Mouse (Mus musculus) myocyte (in vitro differentiated cells): Measurements from ENCODE around the gene Olfr1377. TPM values are rescaled to one million over a fixed set of nuclear protein-coding genes. Genes with fewer than 3 reads are reported as not detected.

Experiments used
- H3K27me3 ChIP-seq: one replicate; pipeline ENCODE4 v1.6.1; 2011; ENCODE audit not compliant: control insufficient read depth, insufficient read depth, insufficient read length
- H3K36me3 ChIP-seq: one replicate; pipeline ENCODE4 v1.6.1; 2011; ENCODE audit not compliant: control insufficient read depth, insufficient read depth
- H3K4me2 ChIP-seq: one replicate; pipeline ENCODE4 v1.6.1; 2011; ENCODE audit warnings: low read depth, control low read depth
- H3K4me3 ChIP-seq: one replicate; pipeline ENCODE4 v1.5.1; 2011; ENCODE audit warnings: mild to moderate bottlenecking, control low read depth, moderate library complexity
- H3K79me2 ChIP-seq: one replicate; pipeline ENCODE4 v1.6.1; 2011; ENCODE audit not compliant: control insufficient read depth, insufficient read depth
- H3ac ChIP-seq: one replicate; pipeline ENCODE4 v1.6.1; 2011; ENCODE audit not compliant: control insufficient read depth, insufficient read length
- CEBPB ChIP-seq: IDR thresholded peaks from 2 replicates; pipeline ENCODE4 v1.6.1; 2011; ENCODE audit warnings: mild to moderate bottlenecking, moderate library complexity; ENCODE audit not compliant: poor library complexity, insufficient read depth, severe bottlenecking
- E2F4 ChIP-seq: IDR thresholded peaks from one replicate; pipeline ENCODE4 v1.6.1; 2011; ENCODE audit warnings: mild to moderate bottlenecking, control low read depth, moderate library complexity; ENCODE audit not compliant: insufficient read depth
- MAX ChIP-seq: IDR thresholded peaks from one replicate; pipeline ENCODE4 v1.6.1; 2011; ENCODE audit warnings: low read depth, mild to moderate bottlenecking, control low read depth
- MYOD1 ChIP-seq, 3 experiments: IDR thresholded peaks; one replicate each; pipeline ENCODE4 v1.6.1; 2011; ENCODE audit warnings: control low read depth in 2 of 3, low read depth in 2 of 3, mild to moderate bottlenecking in 2 of 3, moderate library complexity in 1 of 3; ENCODE audit not compliant: insufficient read length in 2 of 3, control insufficient read depth in 1 of 3
- MYOG ChIP-seq, 3 experiments: IDR thresholded peaks; one replicate each; pipeline ENCODE4 v1.6.1; 2011; ENCODE audit warnings: control low read depth in 2 of 3, low read depth in 2 of 3, mild to moderate bottlenecking in 2 of 3; ENCODE audit not compliant: insufficient read length in 2 of 3, control insufficient read depth in 1 of 3, insufficient read depth in 1 of 3
- POLR2A ChIP-seq: IDR thresholded peaks from one replicate; pipeline ENCODE4 v1.6.1; 2011; ENCODE audit warnings: low read depth, mild to moderate bottlenecking, control low read depth, moderate library complexity; ENCODE audit not compliant: insufficient read length
- POLR2AphosphoS2 ChIP-seq: IDR thresholded peaks from one replicate; pipeline ENCODE4 v1.6.1; 2011; ENCODE audit warnings: low read depth, control low read depth; ENCODE audit not compliant: insufficient read length
- REST ChIP-seq: IDR thresholded peaks from one replicate; pipeline ENCODE4 v1.6.1; 2011; ENCODE audit warnings: mild to moderate bottlenecking, control low read depth, moderate library complexity; ENCODE audit not compliant: insufficient read depth, insufficient read length
- SRF ChIP-seq: IDR thresholded peaks from one replicate; pipeline ENCODE4 v1.6.1; 2011; ENCODE audit warnings: low read depth; ENCODE audit not compliant: control insufficient read depth, insufficient read length
- TCF12 ChIP-seq: IDR thresholded peaks from one replicate; pipeline ENCODE4 v1.6.1; 2011; ENCODE audit warnings: mild to moderate bottlenecking, control low read depth; ENCODE audit not compliant: poor library complexity, insufficient read depth, severe bottlenecking
- TCF3 ChIP-seq: IDR thresholded peaks from one replicate; pipeline ENCODE4 v1.6.1; 2011; ENCODE audit warnings: low read depth, control low read depth; ENCODE audit not compliant: insufficient read length
- USF1 ChIP-seq: IDR thresholded peaks from one replicate; pipeline ENCODE4 v1.6.1; 2011; ENCODE audit warnings: low read depth, mild to moderate bottlenecking, control low read depth, moderate library complexity
- polyA plus RNA-seq: library from polyadenylated mRNA; unstranded; fragments of >200 nt; fragmentation: generic; extraction: Trizol; gene quantifications from one replicate; pipeline ENCODE4 v1.2.1, GENCODE M21; 2012; ENCODE audit warnings: missing spikeins

The Olfr1377 gene
- polyA plus RNA-seq, 1 experiment: not detected

GRCm38 (mm10) chr11:50966230-50966629 is 15.5 kb upstream of the Olfr1377 start, which contains the start of gene Olfr1378:
Gene Olfr1378, plus strand, starts transcription at chr11:50966530.
- H3ac ChIP-seq: no peak within 1 kb of the TSS
- no peak within 1 kb of the TSS for H3K4me3 ChIP-seq
- H3K4me2 ChIP-seq: no peak within 1 kb of the TSS
- TF ChIP-seq MYOG (IDR thresholded peaks at IDR 0.05; ENCODE audit: control insufficient read depth in 1 of 3, insufficient read depth in 1 of 3, insufficient read length in 2 of 3, low read depth in 2 of 3): no peak
- TF ChIP-seq MYOD1 (IDR thresholded peaks at IDR 0.05; ENCODE audit: control insufficient read depth in 1 of 3, insufficient read length in 2 of 3, low read depth in 2 of 3): no peak
- TF ChIP-seq E2F4: no peak
- TF ChIP-seq TCF12: no peak
- no peak for TF ChIP-seq POLR2A
- no peak for TF ChIP-seq REST
- TF ChIP-seq CEBPB: no peak
- TF ChIP-seq POLR2AphosphoS2: no peak
- no peak for TF ChIP-seq SRF
- no peak for TF ChIP-seq MAX
- TF ChIP-seq USF1: no peak
- TF ChIP-seq TCF3: no peak
- peaks cover 15% of the 10 kb centered on the region for H3K27me3 ChIP-seq
- H3K79me2 ChIP-seq: no peaks in the 10 kb centered on the region
- no peaks in the 10 kb centered on the region for H3K36me3 ChIP-seq

- no peak overlapping the region for H3ac ChIP-seq
- H3K4me3 ChIP-seq: no peak overlapping the region
- peaks cover 9% of the 10 kb centered on the region for H3K27me3 ChIP-seq
Measured at GRCm38 (mm10) chr11:50977216-50977615, 4.6 kb upstream of the Olfr1377 start.

GRCm38 (mm10) chr11:51003296-51003695 is 21.5 kb downstream of the Olfr1377 start, which contains the start of gene Olfr51:
Gene Olfr51, plus strand, starts transcription at chr11:51003596.
- H3K27me3 ChIP-seq: no peaks in the 10 kb centered on the region
- TF ChIP-seq CEBPB (no peak), REST (no peak), TCF12 (no peak), SRF (no peak), MYOG (IDR thresholded peaks at IDR 0.05; ENCODE audit: control insufficient read depth in 1 of 3, insufficient read depth in 1 of 3, insufficient read length in 2 of 3, low read depth in 2 of 3) (no peak), USF1 (no peak), E2F4 (no peak), TCF3 (no peak), MYOD1 (IDR thresholded peaks at IDR 0.05; ENCODE audit: control insufficient read depth in 1 of 3, insufficient read length in 2 of 3, low read depth in 2 of 3) (no peak), POLR2AphosphoS2 (no peak), POLR2A (no peak), MAX (no peak)
- no peaks in the 10 kb centered on the region for H3K79me2 ChIP-seq
- no peak within 1 kb of the TSS for H3K4me3 ChIP-seq
- H3K36me3 ChIP-seq: no peaks in the 10 kb centered on the region
- H3ac ChIP-seq: no peak within 1 kb of the TSS
- H3K4me2 ChIP-seq: no peak within 1 kb of the TSS

More at GRCm38 (mm10) chr11:50977216-50977615, 4.6 kb upstream of the Olfr1377 start:
- no peak overlapping the region for H3K4me2 ChIP-seq
- no peaks in the 10 kb centered on the region for H3K79me2 ChIP-seq
- H3K36me3 ChIP-seq: no peaks in the 10 kb centered on the region
- TF ChIP-seq MAX (no peak), POLR2AphosphoS2 (no peak), TCF3 (no peak), REST (no peak), MYOG (IDR thresholded peaks at IDR 0.05; ENCODE audit: control insufficient read depth in 1 of 3, insufficient read depth in 1 of 3, insufficient read length in 2 of 3, low read depth in 2 of 3) (no peak), USF1 (no peak), CEBPB (no peak), SRF (no peak), MYOD1 (IDR thresholded peaks at IDR 0.05; ENCODE audit: control insufficient read depth in 1 of 3, insufficient read length in 2 of 3, low read depth in 2 of 3) (no peak), E2F4 (no peak), TCF12 (no peak), POLR2A (no peak)

- no peak overlapping the region for H3ac ChIP-seq
- no peak overlapping the region for H3K4me3 ChIP-seq
- H3K36me3 ChIP-seq: no peaks in the 10 kb centered on the region
- H3K27me3 ChIP-seq: no peaks in the 10 kb centered on the region
- no peak overlapping the region for H3K4me2 ChIP-seq
- H3K79me2 ChIP-seq: no peaks in the 10 kb centered on the region
- TF ChIP-seq MAX (no peak), TCF3 (no peak), POLR2A (no peak), MYOD1 (IDR thresholded peaks at IDR 0.05; ENCODE audit: control insufficient read depth in 1 of 3, insufficient read length in 2 of 3, low read depth in 2 of 3) (no peak), TCF12 (no peak), CEBPB (no peak), E2F4 (no peak), SRF (no peak), MYOG (IDR thresholded peaks at IDR 0.05; ENCODE audit: control insufficient read depth in 1 of 3, insufficient read depth in 1 of 3, insufficient read length in 2 of 3, low read depth in 2 of 3) (no peak), REST (no peak), POLR2AphosphoS2 (no peak), USF1 (no peak)
Measured at GRCm38 (mm10) chr11:51011821-51012220, 30.1 kb downstream of the Olfr1377 start.

GRCm38 (mm10) chr11:51013936-51014335 is 32.2 kb downstream of the Olfr1377 start, which contains the start of gene Olfr54:
Gene Olfr54, plus strand, starts transcription at chr11:51014236.
- Histone ChIP-seq H3K36me3 (no peaks in the 10 kb centered on the region), H3K4me3 (no peak within 1 kb of the TSS), H3K79me2 (no peaks in the 10 kb centered on the region), H3ac (no peak within 1 kb of the TSS), H3K4me2 (no peak within 1 kb of the TSS), H3K27me3 (no peaks in the 10 kb centered on the region)
- no peak for TF ChIP-seq E2F4
- TF ChIP-seq SRF: no peak
- no peak for TF ChIP-seq POLR2A
- no peak for TF ChIP-seq MYOG (IDR thresholded peaks at IDR 0.05; ENCODE audit: control insufficient read depth in 1 of 3, insufficient read depth in 1 of 3, insufficient read length in 2 of 3, low read depth in 2 of 3)
- no peak for TF ChIP-seq TCF3
- no peak for TF ChIP-seq TCF12
- no peak for TF ChIP-seq POLR2AphosphoS2
- TF ChIP-seq USF1: no peak
- no peak for TF ChIP-seq MAX
- TF ChIP-seq REST: no peak
- TF ChIP-seq CEBPB: no peak
- TF ChIP-seq MYOD1 (IDR thresholded peaks at IDR 0.05; ENCODE audit: control insufficient read depth in 1 of 3, insufficient read length in 2 of 3, low read depth in 2 of 3): no peak
